Mouse (Mus musculus): ENCODE measurements around the gene Hs6st3. TPM values are rescaled to one million over a fixed set of nuclear protein-coding genes. Genes with fewer than 3 reads are reported as not detected.
"Not testable (repeated sequence)": the region's sequence is repeated elsewhere in the genome, so short reads cannot be mapped to it uniquely, and the experiment has no call there.

Gene Hs6st3
- polyA plus RNA-seq, 1 experiment = not detected

GRCm38 (mm10) chr14:119582039-119582508, 443.9 kb downstream of the Hs6st3 start:
- no peak for TF ChIP-seq POLR2A (IDR thresholded peaks at IDR 0.05; ENCODE audit: borderline replicate concordance, control insufficient read depth, low read depth, low read length)
- no peak for TF ChIP-seq CTCF (IDR thresholded peaks at IDR 0.05; ENCODE audit: control insufficient read depth, insufficient read depth, low read length)
- 63% methylated on average over 10 of the region's 10 CpGs for WGBS
- H3K27ac ChIP-seq (ENCODE audit: control insufficient read depth, insufficient read depth, low read depth, low read length, poor library complexity) = no peak overlapping the region
- no peaks in the 10 kb centered on the region for H3K4me1 ChIP-seq (ENCODE audit: control insufficient read depth, insufficient read depth, low read length)
- no peak overlapping the region for H3K4me3 ChIP-seq (replicated peaks; ENCODE audit: control insufficient read depth, low read depth, low read length)

GRCm38 (mm10) chr14:119585069-119585468, 446.9 kb downstream of the Hs6st3 start:
- H3K27ac ChIP-seq (ENCODE audit: control insufficient read depth, insufficient read depth, low read depth, low read length, poor library complexity) = no peak overlapping the region
- H3K4me1 ChIP-seq (ENCODE audit: control insufficient read depth, insufficient read depth, low read length) = no peaks in the 10 kb centered on the region
- TF ChIP-seq CTCF (IDR thresholded peaks at IDR 0.05; ENCODE audit: control insufficient read depth, insufficient read depth, low read length) (no peak), POLR2A (IDR thresholded peaks at IDR 0.05; ENCODE audit: borderline replicate concordance, control insufficient read depth, low read depth, low read length) (no peak)
- H3K4me3 ChIP-seq (replicated peaks; ENCODE audit: control insufficient read depth, low read depth, low read length) = no peak overlapping the region
- 75% methylated on average over 4 of the region's 4 CpGs for WGBS

GRCm38 (mm10) chr14:119587365-119587764, 449.2 kb downstream of the Hs6st3 start:
- not testable (repeated sequence) for H3K27ac ChIP-seq (ENCODE audit: control insufficient read depth, insufficient read depth, low read depth, low read length, poor library complexity)
- WGBS = 70% methylated on average over 1 of the region's 1 CpGs

GRCm38 (mm10) chr14:119604327-119604726, 466.2 kb downstream of the Hs6st3 start:
- no peak overlapping the region for H3K27ac ChIP-seq (ENCODE audit: control insufficient read depth, insufficient read depth, low read depth, low read length, poor library complexity)
- WGBS = 79% methylated on average over 14 of the region's 14 CpGs
- no peak overlapping the region for H3K4me3 ChIP-seq (replicated peaks; ENCODE audit: control insufficient read depth, low read depth, low read length)
- H3K4me1 ChIP-seq (ENCODE audit: control insufficient read depth, insufficient read depth, low read length) = no peaks in the 10 kb centered on the region
- TF ChIP-seq CTCF (IDR thresholded peaks at IDR 0.05; ENCODE audit: control insufficient read depth, insufficient read depth, low read length) = no peak
- no peak for TF ChIP-seq POLR2A (IDR thresholded peaks at IDR 0.05; ENCODE audit: borderline replicate concordance, control insufficient read depth, low read depth, low read length)

More at GRCm38 (mm10) chr14:119587365-119587764, 449.2 kb downstream of the Hs6st3 start:
- H3K4me3 ChIP-seq (replicated peaks; ENCODE audit: control insufficient read depth, low read depth, low read length); H3K4me1 ChIP-seq (ENCODE audit: control insufficient read depth, insufficient read depth, low read length): not testable (repeated sequence)

GRCm38 (mm10) chr14:119612793-119613192, 474.7 kb downstream of the Hs6st3 start:
- Histone ChIP-seq H3K4me1 (ENCODE audit: control insufficient read depth, insufficient read depth, low read length) (no peaks in the 10 kb centered on the region), H3K4me3 (replicated peaks; ENCODE audit: control insufficient read depth, low read depth, low read length) (no peak overlapping the region), H3K27ac (ENCODE audit: control insufficient read depth, insufficient read depth, low read depth, low read length, poor library complexity) (no peak overlapping the region)
- WGBS = 74% methylated on average over 2 of the region's 2 CpGs
- TF ChIP-seq POLR2A (IDR thresholded peaks at IDR 0.05; ENCODE audit: borderline replicate concordance, control insufficient read depth, low read depth, low read length) (no peak), CTCF (IDR thresholded peaks at IDR 0.05; ENCODE audit: control insufficient read depth, insufficient read depth, low read length) (no peak)

DNA sequence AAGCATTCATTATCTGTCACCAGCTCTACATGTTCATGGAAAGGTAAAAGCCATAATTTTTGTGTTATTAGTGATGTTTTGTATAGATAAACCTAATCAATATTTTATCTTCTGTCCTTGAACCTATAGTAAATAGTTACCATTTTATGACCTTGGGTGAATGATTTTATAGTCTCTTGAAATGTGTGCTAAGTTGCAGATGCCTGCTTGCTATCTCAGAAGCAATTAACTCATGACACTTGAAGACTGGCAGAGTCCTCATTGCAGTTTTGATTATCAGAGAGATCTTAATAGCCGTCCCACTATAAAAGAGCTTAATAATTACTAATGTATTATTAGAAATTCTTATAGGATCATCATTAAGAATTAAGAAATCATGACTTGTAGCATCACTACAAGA, 491.0 kb downstream of the Hs6st3 start:
- H3K27ac ChIP-seq (ENCODE audit: control insufficient read depth, insufficient read depth, low read depth, low read length, poor library complexity) = no peak overlapping the region
- TF ChIP-seq CTCF (IDR thresholded peaks at IDR 0.05; ENCODE audit: control insufficient read depth, insufficient read depth, low read length) (no peak), POLR2A (IDR thresholded peaks at IDR 0.05; ENCODE audit: borderline replicate concordance, control insufficient read depth, low read depth, low read length) (no peak)
- 63% methylated on average over 1 of the region's 1 CpGs for WGBS
- H3K4me3 ChIP-seq (replicated peaks; ENCODE audit: control insufficient read depth, low read depth, low read length) = no peak overlapping the region
- H3K4me1 ChIP-seq (ENCODE audit: control insufficient read depth, insufficient read depth, low read length) = no peaks in the 10 kb centered on the region

DNA sequence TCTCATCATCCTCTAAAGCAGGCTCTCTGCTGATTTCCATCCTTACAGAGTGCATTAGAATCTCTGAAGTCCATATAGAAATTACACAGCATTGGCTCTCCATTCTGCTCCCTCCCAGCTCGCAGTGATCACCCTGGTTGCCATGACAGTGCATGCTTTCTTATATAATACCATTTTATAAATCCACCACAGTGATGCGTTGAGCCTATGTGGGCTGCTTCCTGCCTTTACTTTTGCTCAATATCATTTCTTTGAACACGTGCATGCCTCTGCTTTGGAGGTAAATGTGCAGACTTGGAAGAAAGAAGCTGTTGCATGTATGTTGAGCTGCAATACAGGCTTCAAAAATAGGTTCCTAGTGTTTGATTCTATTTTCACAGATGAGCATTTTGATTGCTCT, 494.9 kb downstream of the Hs6st3 start:
- 54% methylated on average over 3 of the region's 3 CpGs for WGBS
- TF ChIP-seq CTCF (IDR thresholded peaks at IDR 0.05; ENCODE audit: control insufficient read depth, insufficient read depth, low read length) (no peak), POLR2A (IDR thresholded peaks at IDR 0.05; ENCODE audit: borderline replicate concordance, control insufficient read depth, low read depth, low read length) (no peak)
- Histone ChIP-seq H3K27ac (ENCODE audit: control insufficient read depth, insufficient read depth, low read depth, low read length, poor library complexity) (no peak overlapping the region), H3K4me3 (replicated peaks; ENCODE audit: control insufficient read depth, low read depth, low read length) (no peak overlapping the region), H3K4me1 (ENCODE audit: control insufficient read depth, insufficient read depth, low read length) (no peaks in the 10 kb centered on the region)

- 79% methylated on average over 3 of the region's 3 CpGs for WGBS
- Histone ChIP-seq H3K27ac (ENCODE audit: control insufficient read depth, insufficient read depth, low read depth, low read length, poor library complexity) (no peak overlapping the region), H3K4me3 (replicated peaks; ENCODE audit: control insufficient read depth, low read depth, low read length) (no peak overlapping the region), H3K4me1 (ENCODE audit: control insufficient read depth, insufficient read depth, low read length) (no peaks in the 10 kb centered on the region)
- no peak for TF ChIP-seq CTCF (IDR thresholded peaks at IDR 0.05; ENCODE audit: control insufficient read depth, insufficient read depth, low read length)
- no peak for TF ChIP-seq POLR2A (IDR thresholded peaks at IDR 0.05; ENCODE audit: borderline replicate concordance, control insufficient read depth, low read depth, low read length)
Observed at GRCm38 (mm10) chr14:119633626-119634025, 495.5 kb downstream of the Hs6st3 start.

GRCm38 (mm10) chr14:119642874-119643273, 504.7 kb downstream of the Hs6st3 start:
- Histone ChIP-seq H3K27ac (ENCODE audit: control insufficient read depth, insufficient read depth, low read depth, low read length, poor library complexity) (no peak overlapping the region), H3K4me1 (ENCODE audit: control insufficient read depth, insufficient read depth, low read length) (no peaks in the 10 kb centered on the region), H3K4me3 (replicated peaks; ENCODE audit: control insufficient read depth, low read depth, low read length) (no peak overlapping the region)
- WGBS = 82% methylated on average over 1 of the region's 1 CpGs
- no peak for TF ChIP-seq POLR2A (IDR thresholded peaks at IDR 0.05; ENCODE audit: borderline replicate concordance, control insufficient read depth, low read depth, low read length)
- TF ChIP-seq CTCF (IDR thresholded peaks at IDR 0.05; ENCODE audit: control insufficient read depth, insufficient read depth, low read length) = no peak
